Mouse (Mus musculus): ENCODE measurements around the gene Nat14. TPM values are rescaled to one million over a fixed set of nuclear protein-coding genes. Genes with fewer than 3 reads are reported as not detected.

The Nat14 gene
- polyA plus RNA-seq, 1 experiment from 2014 or later, result 27.9 TPM

GRCm38 (mm10) chr7:4915669-4916416 lies 6.0 kb upstream of the Nat14 start:
- WGBS, result 6% methylated on average over 14 of the region's 14 CpGs
- peaks cover 12% of the 10 kb centered on the region for H3K4me1 ChIP-seq (ENCODE audit: control insufficient read depth, insufficient read depth, low read length)

DNA sequence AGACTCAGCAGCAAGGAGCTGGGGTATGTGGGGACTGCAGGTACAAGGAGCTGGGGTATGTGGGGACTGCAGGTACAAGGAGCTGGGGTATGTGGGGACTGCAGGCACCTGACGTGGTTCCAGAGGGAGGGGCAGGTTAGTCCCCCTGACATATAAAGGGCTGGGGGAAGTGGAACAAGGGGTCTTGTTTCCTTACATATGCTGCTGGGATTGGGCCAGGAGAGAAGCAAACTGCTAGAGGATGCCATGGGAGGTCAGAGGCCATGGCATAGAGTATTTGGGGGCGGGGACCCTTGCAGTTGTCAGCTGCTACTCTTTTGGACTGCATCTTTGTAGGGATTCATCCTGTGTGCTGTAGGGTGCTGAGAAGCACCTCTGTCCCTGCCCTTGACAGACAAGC lies 4.3 kb upstream of the Nat14 start:
- Histone ChIP-seq H3K4me2 (ENCODE audit: low read depth, low read length) (no peak overlapping the region), H3K9ac (replicated peaks; ENCODE audit: low read depth, low read length) (0 out of 2 replicates have a peak overlapping the region, but pooled peaks have one; percentile 87), H3K27me3 (ENCODE audit: control insufficient read depth, insufficient read depth, low read length) (no peaks in the 10 kb centered on the region), H3K27ac (ENCODE audit: low read depth, low read length) (no peak overlapping the region), H3K4me3 (ENCODE audit: low read depth, low read length) (no peak overlapping the region), H3K9me3 (ENCODE audit: control insufficient read depth, low read length) (no peaks in the 10 kb centered on the region), H3K4me1 (ENCODE audit: control insufficient read depth, insufficient read depth, low read length) (peaks cover 21% of the 10 kb centered on the region), H3K36me3 (ENCODE audit: control insufficient read depth, insufficient read depth, low read length) (peaks cover 21% of the 10 kb centered on the region)
- no peak for ATAC-seq (ENCODE audit: low read depth)
- 97% methylated on average over 2 of the region's 2 CpGs for WGBS

More at GRCm38 (mm10) chr7:4915669-4916416, 6.0 kb upstream of the Nat14 start:
- Histone ChIP-seq H3K9me3 (ENCODE audit: control insufficient read depth, low read length) (no peaks in the 10 kb centered on the region), H3K4me2 (ENCODE audit: low read depth, low read length) (peak overlapping the region; percentile 86), H3K4me3 (ENCODE audit: low read depth, low read length) (peak overlapping the region; percentile 69), H3K36me3 (ENCODE audit: control insufficient read depth, insufficient read depth, low read length) (peaks cover 20% of the 10 kb centered on the region), H3K27me3 (ENCODE audit: control insufficient read depth, insufficient read depth, low read length) (no peaks in the 10 kb centered on the region), H3K9ac (replicated peaks; ENCODE audit: low read depth, low read length) (peak overlapping the region; percentile 87), H3K27ac (ENCODE audit: low read depth, low read length) (peak overlapping the region; percentile 99)
- peak; percentile 75 for ATAC-seq (ENCODE audit: low read depth)

DNA sequence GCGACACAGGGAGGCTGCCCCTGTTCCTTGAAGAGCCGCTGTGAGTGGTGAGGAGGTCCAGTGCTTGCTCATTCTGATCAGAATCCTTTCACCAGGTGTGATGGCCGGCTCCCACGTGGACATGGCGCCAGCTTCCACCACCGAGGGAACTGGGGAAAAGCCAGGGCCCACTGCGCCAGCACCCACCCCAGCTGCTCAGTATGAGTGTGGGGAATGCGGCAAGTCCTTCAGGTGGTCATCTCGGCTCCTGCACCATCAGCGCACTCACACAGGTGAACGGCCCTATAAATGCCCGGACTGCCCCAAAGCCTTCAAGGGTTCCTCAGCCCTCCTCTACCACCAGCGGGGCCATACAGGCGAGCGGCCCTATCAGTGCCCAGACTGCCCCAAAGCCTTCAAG lies 3.1 kb upstream of the Nat14 start:
- Histone ChIP-seq H3K27ac (ENCODE audit: low read depth, low read length) (no peak overlapping the region), H3K36me3 (ENCODE audit: control insufficient read depth, insufficient read depth, low read length) (peaks cover 21% of the 10 kb centered on the region), H3K27me3 (ENCODE audit: control insufficient read depth, insufficient read depth, low read length) (no peaks in the 10 kb centered on the region), H3K4me2 (ENCODE audit: low read depth, low read length) (no peak overlapping the region), H3K9me3 (ENCODE audit: control insufficient read depth, low read length) (no peaks in the 10 kb centered on the region), H3K4me3 (ENCODE audit: low read depth, low read length) (no peak overlapping the region), H3K4me1 (ENCODE audit: control insufficient read depth, insufficient read depth, low read length) (peaks cover 28% of the 10 kb centered on the region), H3K9ac (replicated peaks; ENCODE audit: low read depth, low read length) (no peak overlapping the region)
- WGBS, result 98% methylated on average over 15 of the region's 15 CpGs
- no peak for ATAC-seq (ENCODE audit: low read depth)

- Histone ChIP-seq H3K4me3 (ENCODE audit: low read depth, low read length) (no peak overlapping the region), H3K27me3 (ENCODE audit: control insufficient read depth, insufficient read depth, low read length) (no peaks in the 10 kb centered on the region), H3K36me3 (ENCODE audit: control insufficient read depth, insufficient read depth, low read length) (peaks cover 21% of the 10 kb centered on the region), H3K27ac (ENCODE audit: low read depth, low read length) (no peak overlapping the region), H3K4me2 (ENCODE audit: low read depth, low read length) (no peak overlapping the region), H3K9me3 (ENCODE audit: control insufficient read depth, low read length) (no peaks in the 10 kb centered on the region), H3K4me1 (ENCODE audit: control insufficient read depth, insufficient read depth, low read length) (peaks cover 32% of the 10 kb centered on the region), H3K9ac (replicated peaks; ENCODE audit: low read depth, low read length) (no peak overlapping the region)
- WGBS, result 90% methylated on average over 18 of the region's 21 CpGs
- no peak for ATAC-seq (ENCODE audit: low read depth)
These were observed 2.7 kb upstream of the Nat14 start for GRCm38 (mm10) chr7:4919096-4919495.

DNA sequence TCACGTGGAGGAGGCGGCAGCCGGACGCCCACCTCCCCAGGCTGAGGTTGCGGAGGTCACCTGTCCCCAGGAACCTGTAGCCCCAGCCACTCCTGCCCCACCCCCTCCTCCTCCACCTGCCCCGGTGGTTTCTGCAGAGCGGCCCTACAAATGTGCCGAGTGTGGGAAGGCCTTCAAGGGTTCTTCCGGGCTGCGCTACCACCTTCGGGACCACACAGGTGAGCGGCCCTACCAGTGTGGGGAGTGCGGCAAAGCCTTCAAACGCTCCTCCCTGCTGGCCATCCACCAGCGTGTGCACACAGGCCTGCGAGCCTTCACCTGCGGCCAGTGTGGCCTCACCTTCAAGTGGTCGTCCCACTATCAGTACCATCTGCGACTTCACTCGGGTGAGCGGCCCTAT lies 1.9 kb upstream of the Nat14 start:
- 90% methylated on average over 21 of the region's 21 CpGs for WGBS
- Histone ChIP-seq H3K27me3 (ENCODE audit: control insufficient read depth, insufficient read depth, low read length) (no peaks in the 10 kb centered on the region), H3K36me3 (ENCODE audit: control insufficient read depth, insufficient read depth, low read length) (peaks cover 21% of the 10 kb centered on the region), H3K4me1 (ENCODE audit: control insufficient read depth, insufficient read depth, low read length) (peaks cover 36% of the 10 kb centered on the region), H3K4me2 (ENCODE audit: low read depth, low read length) (no peak overlapping the region), H3K9me3 (ENCODE audit: control insufficient read depth, low read length) (no peaks in the 10 kb centered on the region), H3K27ac (ENCODE audit: low read depth, low read length) (no peak overlapping the region), H3K9ac (replicated peaks; ENCODE audit: low read depth, low read length) (no peak overlapping the region), H3K4me3 (ENCODE audit: low read depth, low read length) (no peak overlapping the region)
- no peak for ATAC-seq (ENCODE audit: low read depth)

- Histone ChIP-seq H3K36me3 (ENCODE audit: control insufficient read depth, insufficient read depth, low read length) (peaks cover 21% of the 10 kb centered on the region), H3K4me3 (ENCODE audit: low read depth, low read length) (no peak overlapping the region), H3K4me1 (ENCODE audit: control insufficient read depth, insufficient read depth, low read length) (peaks cover 38% of the 10 kb centered on the region), H3K4me2 (ENCODE audit: low read depth, low read length) (no peak overlapping the region), H3K27ac (ENCODE audit: low read depth, low read length) (no peak overlapping the region; the same call in 1 of the 2 replicates), H3K9ac (replicated peaks; ENCODE audit: low read depth, low read length) (no peak overlapping the region), H3K27me3 (ENCODE audit: control insufficient read depth, insufficient read depth, low read length) (no peaks in the 10 kb centered on the region), H3K9me3 (ENCODE audit: control insufficient read depth, low read length) (no peaks in the 10 kb centered on the region)
- 88% methylated on average over 19 of the region's 19 CpGs for WGBS
- no peak for ATAC-seq (ENCODE audit: low read depth)
These were observed 1.3 kb upstream of the Nat14 start for GRCm38 (mm10) chr7:4920496-4920895.

DNA sequence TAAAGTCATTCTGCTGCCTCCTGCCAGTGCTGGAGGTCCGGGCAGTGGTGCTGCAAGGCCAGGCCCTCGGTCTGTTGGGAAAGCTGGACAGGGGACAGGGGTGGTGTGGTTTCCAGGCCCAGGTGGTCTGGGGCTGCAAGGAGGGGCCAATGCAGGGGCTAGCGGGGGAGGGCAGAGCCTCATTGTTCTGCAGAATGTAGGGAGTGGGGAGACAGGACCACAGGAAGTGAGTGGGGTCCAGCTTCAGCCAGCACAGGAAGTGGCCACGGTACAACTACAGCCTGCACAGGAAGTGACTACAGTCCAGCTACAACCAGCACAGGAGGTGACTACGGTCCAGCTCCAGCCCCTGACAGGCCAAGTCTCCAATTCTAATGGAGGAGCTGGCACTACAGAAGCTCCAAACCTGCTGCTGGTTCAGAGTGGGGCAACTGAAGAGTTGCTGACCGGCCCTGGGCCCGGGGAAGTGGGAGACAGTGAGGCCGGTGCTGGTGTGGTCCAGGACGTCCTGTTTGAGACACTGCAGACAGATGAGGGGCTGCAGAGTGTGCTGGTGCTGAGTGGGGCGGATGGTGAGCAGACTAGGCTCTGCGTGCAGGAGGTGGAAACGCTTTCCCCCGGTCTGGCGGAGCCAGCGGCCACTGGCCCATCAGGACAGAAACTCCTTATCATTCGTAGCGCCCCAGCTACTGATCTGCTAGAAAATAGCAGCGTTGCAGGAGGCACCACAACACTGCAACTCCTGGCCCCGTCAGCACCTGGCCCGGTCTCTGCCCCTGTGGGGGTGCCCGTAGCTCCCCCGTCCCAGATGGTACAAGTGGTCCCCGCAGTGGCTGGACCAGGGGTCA lies 628 bp upstream of the Nat14 start:
- peaks cover 21% of the 10 kb centered on the region for H3K36me3 ChIP-seq (ENCODE audit: control insufficient read depth, insufficient read depth, low read length)
- H3K9ac ChIP-seq (replicated peaks; ENCODE audit: low read depth, low read length), result no peak overlapping the region

GRCm38 (mm10) chr7:4922508-4922907 lies 680 bp downstream of the Nat14 start:
- H3K9me3 ChIP-seq (ENCODE audit: control insufficient read depth, low read length), result no peaks in the 10 kb centered on the region
- ATAC-seq (ENCODE audit: low read depth), result peak; percentile 81
- under 1% methylated on average over 14 of the region's 14 CpGs for WGBS
- H3K27ac ChIP-seq (ENCODE audit: low read depth, low read length), result peak overlapping the region; percentile 98
- peaks cover 21% of the 10 kb centered on the region for H3K36me3 ChIP-seq (ENCODE audit: control insufficient read depth, insufficient read depth, low read length)
- no peaks in the 10 kb centered on the region for H3K27me3 ChIP-seq (ENCODE audit: control insufficient read depth, insufficient read depth, low read length)
- peak overlapping the region; percentile 60 for H3K4me2 ChIP-seq (ENCODE audit: low read depth, low read length)
- peak overlapping the region; percentile 32 for H3K9ac ChIP-seq (replicated peaks; ENCODE audit: low read depth, low read length)
- peaks cover 34% of the 10 kb centered on the region for H3K4me1 ChIP-seq (ENCODE audit: control insufficient read depth, insufficient read depth, low read length)
- peak overlapping the region; percentile 25 for H3K4me3 ChIP-seq (ENCODE audit: low read depth, low read length)

More for the DNA sequence above, 628 bp upstream of the Nat14 start:
- peak overlapping the region; percentile 60; the same call in 1 of the 2 replicates for H3K4me2 ChIP-seq (ENCODE audit: low read depth, low read length)
- peak overlapping the region; percentile 98 for H3K27ac ChIP-seq (ENCODE audit: low read depth, low read length)
- peaks cover 44% of the 10 kb centered on the region for H3K4me1 ChIP-seq (ENCODE audit: control insufficient read depth, insufficient read depth, low read length)
- 58% methylated on average over 22 of the region's 23 CpGs for WGBS
- no peaks in the 10 kb centered on the region for H3K9me3 ChIP-seq (ENCODE audit: control insufficient read depth, low read length)
- no peak for ATAC-seq (ENCODE audit: low read depth)
- no peak overlapping the region for H3K4me3 ChIP-seq (ENCODE audit: low read depth, low read length)
- H3K27me3 ChIP-seq (ENCODE audit: control insufficient read depth, insufficient read depth, low read length), result no peaks in the 10 kb centered on the region

Data from neural tube, embryonic 14.5 days (tissue).